Mouse (Mus musculus): ENCODE results near the gene Nphp4. TPM values are rescaled to one million over a fixed set of nuclear protein-coding genes. Genes with fewer than 3 reads are reported as not detected.

Gene Nphp4
- polyA plus RNA-seq, 1 experiment: not detected

DNA sequence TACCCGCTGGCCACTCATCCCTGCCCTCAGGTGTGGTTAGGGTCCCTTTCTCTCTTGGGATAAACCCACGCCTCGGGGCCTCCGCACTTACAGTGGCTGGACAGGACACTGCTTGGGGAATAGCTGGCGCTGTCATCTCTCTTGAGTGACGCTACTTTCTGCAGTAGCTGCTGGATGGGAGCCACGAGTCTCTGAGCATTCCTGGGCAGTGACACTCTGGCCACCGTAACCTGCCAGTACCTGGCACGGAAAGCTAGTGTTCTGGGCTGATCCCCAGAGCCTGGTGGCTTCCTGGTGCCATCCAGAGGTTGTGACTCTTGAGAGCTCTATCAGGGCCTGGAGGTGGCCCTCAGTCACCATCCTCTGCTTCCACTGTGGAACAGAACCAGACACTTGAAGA lies 13.4 kb upstream of the Nphp4 start:
- no peak overlapping the region for H3K4me3 ChIP-seq (ENCODE audit: insufficient read depth, low read depth, low read length)

DNA sequence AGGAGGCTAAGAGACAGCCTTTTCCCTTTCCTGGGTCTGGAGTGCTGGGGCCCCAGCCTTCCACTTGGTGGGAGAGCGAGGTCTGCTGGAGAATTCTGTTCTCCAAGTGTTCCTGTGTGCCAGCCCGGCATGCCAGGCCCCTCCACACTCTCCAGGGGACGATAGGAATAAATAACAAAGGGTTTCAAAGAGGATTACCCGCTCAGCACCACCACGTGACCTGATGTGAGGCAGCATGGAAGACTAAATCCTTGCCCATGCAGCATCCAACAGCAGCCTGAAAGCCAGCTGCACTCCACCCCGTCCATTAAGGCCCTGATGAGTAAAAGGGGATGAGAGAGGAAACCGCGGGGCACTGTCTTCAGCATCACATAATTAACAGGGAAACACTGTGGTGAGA lies 11.4 kb upstream of the Nphp4 start:
- Histone ChIP-seq H3K4me3 (ENCODE audit: insufficient read depth, low read depth, low read length) (no peak overlapping the region), H3K4me1 (ENCODE audit: control insufficient read depth, insufficient read depth, insufficient read length, low read length) (no peaks in the 10 kb centered on the region), H3K27ac (replicated peaks; ENCODE audit: low read depth, low read length) (no peak overlapping the region)

More for the DNA sequence above, 13.4 kb upstream of the Nphp4 start:
- Histone ChIP-seq H3K27ac (replicated peaks; ENCODE audit: low read depth, low read length) (no peak overlapping the region), H3K4me1 (ENCODE audit: control insufficient read depth, insufficient read depth, insufficient read length, low read length) (no peaks in the 10 kb centered on the region)

DNA sequence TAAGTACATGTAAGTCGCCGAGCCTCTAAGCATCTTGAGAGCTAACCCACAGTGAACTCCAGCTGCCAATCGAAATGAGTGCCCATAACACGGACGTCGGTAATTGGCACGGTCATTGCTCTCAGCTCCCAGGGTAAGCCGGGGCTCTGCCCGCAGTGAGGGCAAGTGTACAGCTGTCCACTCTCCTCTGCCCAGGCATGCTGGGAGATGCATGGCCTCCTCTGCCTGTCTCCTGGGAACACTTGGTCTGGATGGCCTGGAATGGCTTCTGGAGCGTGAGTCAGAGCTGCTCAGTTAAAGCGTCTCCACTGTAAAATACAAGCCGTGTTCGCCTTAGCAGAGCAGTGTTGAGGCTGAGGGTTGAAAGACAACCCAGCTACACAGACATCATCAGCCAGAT lies 9.9 kb upstream of the Nphp4 start:
- Histone ChIP-seq H3K4me1 (ENCODE audit: control insufficient read depth, insufficient read depth, insufficient read length, low read length) (no peaks in the 10 kb centered on the region), H3K27ac (replicated peaks; ENCODE audit: low read depth, low read length) (no peak overlapping the region), H3K4me3 (ENCODE audit: insufficient read depth, low read depth, low read length) (no peak overlapping the region)

DNA sequence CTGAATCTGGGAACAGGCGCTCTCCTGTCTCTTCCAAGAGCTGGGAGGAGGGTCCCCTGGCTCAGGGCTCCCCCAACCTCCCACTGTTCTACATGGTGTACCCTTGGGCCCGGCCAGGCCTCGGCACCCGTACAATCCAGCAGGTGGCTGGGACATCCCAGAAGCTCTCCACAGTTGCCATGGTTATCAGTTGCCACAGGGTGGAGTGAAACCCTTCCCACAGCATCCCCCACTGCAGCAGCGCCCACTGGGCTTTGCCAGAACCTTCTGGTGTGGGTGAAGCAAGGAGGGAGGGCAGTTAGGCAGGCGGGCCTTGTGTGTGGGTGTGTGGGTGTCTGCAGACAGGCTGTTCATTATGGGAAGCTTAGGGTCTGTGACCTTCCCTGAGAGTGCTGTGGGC lies 8.6 kb upstream of the Nphp4 start:
- H3K27ac ChIP-seq (replicated peaks; ENCODE audit: low read depth, low read length): no peak overlapping the region

DNA sequence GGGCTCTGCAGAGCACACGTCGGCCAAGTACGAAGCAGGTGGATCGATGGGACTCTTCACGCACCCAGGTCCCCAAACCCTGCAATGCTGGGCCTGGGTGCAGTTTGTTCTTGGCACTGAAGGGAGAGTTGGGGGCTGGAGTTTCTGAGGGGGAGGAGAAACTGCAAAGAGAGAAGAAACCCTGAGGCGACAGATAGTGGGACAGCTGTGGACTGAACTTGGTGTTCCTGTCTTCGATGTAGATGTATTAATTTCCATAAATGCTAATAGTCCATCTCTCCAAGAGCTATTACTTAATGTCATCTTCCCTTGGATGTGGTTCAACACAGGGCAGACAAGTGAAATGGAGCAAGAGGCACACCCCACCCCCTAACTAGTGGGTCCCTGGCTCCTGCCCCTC lies 565 bp upstream of the Nphp4 start:
- Histone ChIP-seq H3K27ac (replicated peaks; ENCODE audit: low read depth, low read length) (no peak overlapping the region), H3K4me3 (ENCODE audit: insufficient read depth, low read depth, low read length) (no peak overlapping the region), H3K4me1 (ENCODE audit: control insufficient read depth, insufficient read depth, insufficient read length, low read length) (no peaks in the 10 kb centered on the region; the same call in 1 of the 2 replicates)

More for the DNA sequence above, 8.6 kb upstream of the Nphp4 start:
- Histone ChIP-seq H3K4me1 (ENCODE audit: control insufficient read depth, insufficient read depth, insufficient read length, low read length) (no peaks in the 10 kb centered on the region), H3K4me3 (ENCODE audit: insufficient read depth, low read depth, low read length) (no peak overlapping the region)

DNA sequence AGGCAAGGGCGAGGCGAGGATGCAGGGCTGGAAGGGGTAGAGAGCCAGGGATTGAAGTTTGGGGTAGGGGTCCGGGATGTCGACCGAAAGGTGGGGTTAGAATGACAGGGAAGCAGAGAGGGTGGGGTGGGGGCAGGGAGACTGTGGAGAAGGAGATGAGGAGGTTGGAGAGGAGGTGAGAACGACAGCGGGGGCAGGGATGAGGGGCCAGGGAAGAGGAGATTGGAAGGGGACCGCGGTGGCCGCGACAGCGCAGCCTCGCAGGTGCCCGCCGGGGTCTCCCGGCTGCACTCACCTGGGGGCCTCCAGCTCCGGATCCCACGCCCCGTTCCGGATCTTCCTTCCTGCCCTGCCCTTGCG lies 580 bp downstream of the Nphp4 start:
- Histone ChIP-seq H3K27ac (replicated peaks; ENCODE audit: low read depth, low read length) (no peak overlapping the region), H3K4me3 (ENCODE audit: insufficient read depth, low read depth, low read length) (peak overlapping the region; percentile 96), H3K4me1 (ENCODE audit: control insufficient read depth, insufficient read depth, insufficient read length, low read length) (no peaks in the 10 kb centered on the region; the same call in 1 of the 2 replicates)

DNA sequence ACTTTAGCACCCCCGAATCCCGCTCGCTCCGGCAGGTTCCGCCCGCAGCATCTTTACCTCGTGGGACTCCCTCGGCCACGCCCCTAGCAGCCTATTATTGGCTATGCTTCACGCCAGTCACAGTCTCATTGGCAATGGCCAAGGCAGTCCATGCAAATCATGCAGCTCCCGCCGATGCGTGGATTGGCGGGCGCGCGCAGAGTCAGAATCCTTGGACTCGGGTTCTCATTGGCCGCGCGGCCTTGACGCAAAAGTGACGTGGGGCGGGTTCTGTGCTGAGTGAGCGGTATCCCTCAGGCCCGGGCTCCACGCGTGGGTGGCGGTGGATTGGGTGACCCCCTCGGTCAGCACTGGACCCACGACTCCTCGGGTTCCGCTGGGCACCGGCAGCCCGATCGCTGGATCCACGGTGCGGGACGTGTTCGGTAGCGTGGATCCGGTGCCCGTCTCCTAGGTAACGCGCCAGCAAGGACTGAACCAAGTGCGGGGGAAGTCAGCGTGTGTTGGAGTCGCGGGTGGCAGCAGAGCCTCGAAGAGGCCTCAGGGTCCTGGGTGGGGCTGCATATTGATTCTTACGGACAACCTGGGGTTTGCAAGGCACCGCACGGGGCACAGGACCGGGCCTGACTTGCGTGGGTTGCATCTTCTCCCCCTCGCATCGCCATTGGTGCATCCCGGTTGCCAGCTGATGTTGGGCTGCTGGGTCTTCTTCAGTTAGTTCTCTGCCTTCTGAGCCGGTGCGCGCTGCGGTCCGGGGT lies 1.1 kb downstream of the Nphp4 start, which contains the start of gene Kcnab2:
Kcnab2 (minus strand) TSS at position 406 of the 758 bp plus-strand sequence.
- H3K4me3 ChIP-seq (ENCODE audit: insufficient read depth, low read depth, low read length): peak within 1 kb of the TSS; percentile 96
- H3K27ac ChIP-seq (replicated peaks; ENCODE audit: low read depth, low read length): peak within 1 kb of the TSS; percentile 44; the same call in 1 of the 2 replicates
- H3K4me1 ChIP-seq (ENCODE audit: control insufficient read depth, insufficient read depth, insufficient read length, low read length): no peaks in the 10 kb centered on the region; the same call in 1 of the 2 replicates

DNA sequence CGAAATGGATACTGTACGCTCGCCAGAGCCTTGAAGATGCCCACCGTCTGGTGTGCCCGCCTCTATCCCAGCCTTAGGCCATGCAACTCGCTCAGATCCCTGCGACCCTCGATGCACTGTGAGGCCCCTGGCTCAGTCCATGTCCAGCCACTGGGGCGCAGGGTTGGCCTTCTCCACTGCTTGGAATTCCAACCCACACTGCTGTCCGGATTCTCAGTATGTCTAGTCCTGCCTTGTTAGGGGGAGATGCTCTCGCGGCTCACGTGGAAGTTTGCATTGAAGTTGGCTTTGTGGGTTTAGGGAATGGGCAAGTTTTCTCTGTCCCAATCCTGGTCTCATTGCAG lies 1.7 kb downstream of the Nphp4 start:
- H3K27ac ChIP-seq (replicated peaks; ENCODE audit: low read depth, low read length): no peak overlapping the region
- no peaks in the 10 kb centered on the region; the same call in 1 of the 2 replicates for H3K4me1 ChIP-seq (ENCODE audit: control insufficient read depth, insufficient read depth, insufficient read length, low read length)
- H3K4me3 ChIP-seq (ENCODE audit: insufficient read depth, low read depth, low read length): peak overlapping the region; percentile 96

DNA sequence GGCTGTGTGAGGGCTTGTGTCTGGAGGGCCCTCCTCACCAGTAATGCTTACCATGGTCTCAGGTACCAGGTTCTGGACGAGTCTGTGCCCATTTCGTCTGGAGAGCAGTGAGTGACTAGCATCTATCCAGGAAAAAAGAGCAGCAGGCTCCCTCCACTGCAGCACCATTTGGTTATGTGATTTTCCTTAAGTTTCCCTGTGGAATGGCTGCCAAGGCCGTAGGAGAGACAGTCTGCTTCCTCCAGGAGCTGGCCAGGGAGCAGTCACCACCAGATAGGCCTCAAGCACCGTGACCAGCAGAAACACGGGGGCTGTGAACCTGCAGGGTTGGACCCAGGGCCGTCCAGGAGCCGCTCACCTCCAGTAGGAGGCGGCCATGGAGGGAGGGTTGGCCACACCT lies 3.9 kb downstream of the Nphp4 start:
- Histone ChIP-seq H3K4me1 (ENCODE audit: control insufficient read depth, insufficient read depth, insufficient read length, low read length) (no peaks in the 10 kb centered on the region; the same call in 1 of the 2 replicates), H3K27ac (replicated peaks; ENCODE audit: low read depth, low read length) (no peak overlapping the region), H3K4me3 (ENCODE audit: insufficient read depth, low read depth, low read length) (no peak overlapping the region)

DNA sequence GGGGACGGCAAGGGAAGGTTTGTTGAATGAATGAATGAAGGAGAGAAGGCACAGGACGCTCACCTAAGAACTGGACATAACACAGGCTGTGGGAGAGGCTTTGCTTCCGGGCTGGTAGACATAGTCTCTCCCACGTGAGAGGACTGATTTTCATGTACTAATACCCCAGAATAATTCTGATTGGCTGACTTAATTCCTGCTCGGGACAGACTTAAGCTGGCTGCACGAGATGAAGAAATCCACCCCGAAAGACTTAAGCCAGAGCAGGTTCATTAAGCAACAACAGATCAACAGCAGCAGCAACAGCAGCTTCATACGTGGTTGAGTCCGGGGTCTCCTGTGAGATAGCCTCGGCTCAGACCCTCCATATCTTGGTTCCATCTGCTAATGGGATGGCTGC lies 11.5 kb downstream of the Nphp4 start:
- Histone ChIP-seq H3K4me3 (ENCODE audit: insufficient read depth, low read depth, low read length) (no peak overlapping the region), H3K4me1 (ENCODE audit: control insufficient read depth, insufficient read depth, insufficient read length, low read length) (no peaks in the 10 kb centered on the region), H3K27ac (replicated peaks; ENCODE audit: low read depth, low read length) (no peak overlapping the region)

DNA sequence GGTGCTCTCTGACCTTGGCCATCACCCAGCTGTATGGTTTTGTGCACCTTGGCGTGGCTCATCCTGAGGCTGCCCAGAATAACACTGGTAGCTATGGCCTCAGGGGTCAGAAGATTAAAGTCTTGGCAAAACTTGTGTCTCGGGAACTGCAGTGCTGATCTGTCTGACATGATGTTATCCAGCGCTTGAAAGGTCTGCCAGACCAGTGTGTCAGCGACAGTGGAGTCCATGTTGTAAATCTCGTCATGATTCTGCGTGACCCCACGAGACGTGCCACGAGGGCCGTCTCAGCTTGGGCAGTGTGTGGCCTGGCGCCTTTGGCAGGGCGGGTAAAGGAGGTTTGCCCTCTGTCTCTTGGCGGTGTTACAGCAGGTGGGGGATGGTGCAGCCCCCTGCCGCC lies 13.8 kb downstream of the Nphp4 start:
- Histone ChIP-seq H3K27ac (replicated peaks; ENCODE audit: low read depth, low read length) (no peak overlapping the region), H3K4me3 (ENCODE audit: insufficient read depth, low read depth, low read length) (no peak overlapping the region), H3K4me1 (ENCODE audit: control insufficient read depth, insufficient read depth, insufficient read length, low read length) (no peaks in the 10 kb centered on the region)

DNA sequence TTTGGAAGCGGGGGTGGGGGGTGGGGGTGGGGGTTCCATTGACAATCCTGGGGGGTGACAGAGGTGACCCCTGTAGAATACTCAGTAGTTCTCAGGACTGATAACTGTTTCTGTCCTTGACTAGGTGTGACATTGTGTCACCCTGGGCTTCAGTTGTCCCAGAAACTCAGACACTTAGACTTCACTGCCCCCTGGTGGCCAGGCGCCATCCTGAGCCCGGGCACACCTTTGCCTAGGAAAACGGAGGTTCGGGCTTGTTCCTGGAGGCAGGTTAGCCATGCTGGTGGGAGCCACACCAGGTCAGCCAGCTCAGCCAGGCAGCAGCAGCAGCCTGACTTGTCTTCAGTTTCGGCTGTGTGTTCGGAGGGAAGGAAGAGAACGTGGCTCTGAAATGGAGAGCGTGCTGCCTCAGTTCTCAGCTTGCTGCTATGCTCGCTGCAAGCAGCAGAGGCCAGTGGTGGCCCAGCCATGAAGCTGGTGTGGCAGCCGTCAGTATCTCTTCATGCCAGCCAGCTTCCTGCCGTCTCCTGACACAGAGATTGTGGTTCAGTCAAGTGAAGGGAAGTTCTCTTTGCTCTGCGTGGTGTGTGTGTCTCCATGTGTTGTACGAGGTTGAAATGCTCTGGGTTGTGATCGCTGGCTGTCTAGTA lies 14.9 kb downstream of the Nphp4 start:
- H3K4me1 ChIP-seq (ENCODE audit: control insufficient read depth, insufficient read depth, insufficient read length, low read length): no peaks in the 10 kb centered on the region
- no peak overlapping the region for H3K27ac ChIP-seq (replicated peaks; ENCODE audit: low read depth, low read length)
- H3K4me3 ChIP-seq (ENCODE audit: insufficient read depth, low read depth, low read length): no peak overlapping the region

DNA sequence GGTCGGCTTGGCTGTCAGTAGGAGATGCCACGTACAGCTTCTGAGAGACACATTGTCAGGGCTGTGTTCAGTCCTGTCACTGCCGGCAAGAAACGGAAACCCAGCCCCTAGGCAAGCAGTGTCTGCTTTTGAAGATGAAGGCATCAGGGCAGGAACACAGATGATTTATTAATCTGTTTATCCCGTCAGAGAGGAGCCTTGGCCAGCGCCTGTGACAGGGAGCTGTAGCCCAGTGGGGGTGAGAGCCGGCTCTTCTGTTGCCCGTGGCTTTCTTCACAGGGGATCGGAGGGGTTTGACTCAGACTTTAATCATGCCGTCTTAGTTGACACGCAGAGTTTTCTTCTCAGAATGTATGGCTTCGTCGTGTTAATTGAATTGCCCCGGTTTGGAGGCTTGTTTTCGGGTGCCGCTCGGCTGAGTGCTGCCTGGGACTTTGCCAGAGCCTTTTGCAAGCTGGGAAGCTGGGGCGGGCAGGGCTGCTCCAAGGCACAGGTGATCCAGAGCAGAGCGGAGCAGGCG lies 17.9 kb downstream of the Nphp4 start:
- no peak overlapping the region for H3K4me3 ChIP-seq (ENCODE audit: insufficient read depth, low read depth, low read length)
- H3K4me1 ChIP-seq (ENCODE audit: control insufficient read depth, insufficient read depth, insufficient read length, low read length): no peaks in the 10 kb centered on the region
- H3K27ac ChIP-seq (replicated peaks; ENCODE audit: low read depth, low read length): no peak overlapping the region

DNA sequence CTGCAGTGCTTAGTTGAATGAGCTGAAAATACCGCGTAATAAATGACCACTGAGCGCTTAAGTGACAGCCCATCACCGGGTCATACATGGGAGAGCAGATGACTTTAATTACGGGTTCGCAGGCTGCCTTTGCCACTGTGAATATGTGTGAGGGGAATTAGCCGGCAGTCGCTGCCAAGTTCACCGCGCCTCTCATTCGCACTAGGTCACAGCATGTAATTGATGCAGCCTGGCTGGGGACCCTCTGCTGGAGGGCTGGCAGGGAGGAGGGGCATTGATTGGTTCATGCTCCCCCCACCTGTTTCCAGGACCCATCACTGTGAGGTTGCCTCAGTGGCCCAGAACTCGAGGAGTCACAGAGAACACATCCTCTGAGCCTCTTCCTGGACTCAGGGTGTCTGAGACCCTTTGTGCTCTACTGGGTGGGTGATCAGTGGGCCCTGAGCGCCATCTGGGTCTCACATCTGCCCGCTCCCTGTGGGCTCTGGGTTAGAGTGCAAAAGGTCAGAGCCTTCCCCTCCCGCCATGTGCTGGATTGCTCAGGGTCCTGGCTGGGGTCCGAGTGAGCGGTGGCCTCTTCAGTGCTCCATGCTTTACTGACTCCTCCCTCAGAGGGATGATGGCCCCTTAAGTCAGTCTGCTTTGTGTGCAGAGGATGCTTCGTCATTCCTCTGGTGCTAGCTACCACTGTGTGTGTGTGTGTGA lies 35.9 kb downstream of the Nphp4 start:
- Histone ChIP-seq H3K4me1 (ENCODE audit: control insufficient read depth, insufficient read depth, insufficient read length, low read length) (no peaks in the 10 kb centered on the region), H3K27ac (replicated peaks; ENCODE audit: low read depth, low read length) (no peak overlapping the region), H3K4me3 (ENCODE audit: insufficient read depth, low read depth, low read length) (no peak overlapping the region)

DNA sequence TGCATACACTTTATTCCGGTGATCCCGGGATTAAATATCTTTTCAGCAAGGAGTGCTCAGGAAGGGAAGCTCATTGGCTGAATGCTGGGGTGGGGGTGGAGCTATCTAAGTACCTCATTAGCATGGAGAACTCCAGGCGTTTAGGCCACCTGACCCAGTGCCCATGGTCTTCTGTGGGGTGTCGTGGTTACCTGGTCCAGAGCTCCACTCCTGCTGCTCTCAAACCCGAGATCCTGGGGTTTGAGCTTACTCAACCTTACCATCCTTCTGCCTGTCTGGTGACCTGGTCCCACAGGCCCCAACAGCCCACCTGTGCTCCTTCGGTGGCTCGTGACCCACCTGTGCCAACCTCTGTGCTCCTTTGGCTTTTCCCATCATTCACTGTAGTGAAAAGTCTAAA lies 38.4 kb downstream of the Nphp4 start:
- Histone ChIP-seq H3K27ac (replicated peaks; ENCODE audit: low read depth, low read length) (no peak overlapping the region), H3K4me1 (ENCODE audit: control insufficient read depth, insufficient read depth, insufficient read length, low read length) (no peaks in the 10 kb centered on the region), H3K4me3 (ENCODE audit: insufficient read depth, low read depth, low read length) (no peak overlapping the region)

Measured in brown adipose tissue, adult 24 weeks (tissue).